Comparison of ENCODE assay signal across 9 mouse cellular contexts in genomic region chr15:43991229-43991628, GRCm38 (mm10).
DNase-seq lines count a peak whose midpoint lies in the region; ATAC-seq lines count a peak whose summit lies in the region.
"Had no signal": no experiment of that assay in that cellular context is flagged by ENCODE, and none has a peak within 500 bp of the region (broad histone marks: within the 10 kb centered on the region; RNA-seq: fewer than 3 reads in every experiment).

No protein-coding gene starts in this region.

- H3K27me3 ChIP-seq in kidney, embryonic 16.5 days (ENCODE audit: insufficient read depth, low read length) = no peaks in the 10 kb centered on the region
- H3K27me3 ChIP-seq: limb, embryonic 12.5 days had no signal

- no peak overlapping the region for H3K4me2 ChIP-seq in kidney, embryonic 16.5 days (replicated peaks; ENCODE audit: low read depth, low read length)
- H3K4me2 ChIP-seq: limb, embryonic 12.5 days had no signal

- DNase-seq in adrenal gland, postnatal 10 days = peak; percentile 16
- DNase-seq in adrenal gland, postnatal 36 days = no peak
- DNase-seq in kidney, postnatal 10 days = peak; percentile 29
- peak; percentile 46 for DNase-seq in R1 (ENCODE audit: low read depth, low spot score)
- peak; percentile 31 for DNase-seq in layer of hippocampus, adult 9-10 months (ENCODE audit: low spot score)
- DNase-seq in adrenal gland, adult 8-10 months = no peak
- no peak for DNase-seq in natural killer cell, adult 2 months (ENCODE audit: low spot score in 2 of 2)

- ATAC-seq in kidney, embryonic 16.5 days (ENCODE audit: low FRiP score, low TSS enrichment) = no peak

- H3K36me3 ChIP-seq in kidney, embryonic 16.5 days (ENCODE audit: insufficient read depth, low read length) = no peaks in the 10 kb centered on the region
- H3K36me3 ChIP-seq: limb, embryonic 12.5 days had no signal

- H3K4me3 ChIP-seq in kidney, embryonic 16.5 days (ENCODE audit: low read length) = no peak overlapping the region
- H3K4me3 ChIP-seq: limb, embryonic 12.5 days had no signal

- WGBS in kidney, embryonic 16.5 days = 34% methylated on average over 1 of the region's 1 CpGs

- no peak overlapping the region for H3K9ac ChIP-seq in kidney, embryonic 16.5 days (replicated peaks; ENCODE audit: low read length)
- H3K9ac ChIP-seq: limb, embryonic 12.5 days had no signal

- H3K9me3 ChIP-seq in kidney, embryonic 16.5 days (ENCODE audit: low read length) = no peaks in the 10 kb centered on the region
- H3K9me3 ChIP-seq: limb, embryonic 12.5 days had no signal

- H3K4me1 ChIP-seq in kidney, embryonic 16.5 days (ENCODE audit: insufficient read depth, low read length) = no peaks in the 10 kb centered on the region
- H3K4me1 ChIP-seq: limb, embryonic 12.5 days had no signal

- H3K27ac ChIP-seq in kidney, embryonic 16.5 days (ENCODE audit: low read length) = no peak overlapping the region
- H3K27ac ChIP-seq: limb, embryonic 12.5 days had no signal

Comparison
In these comparisons a context has a peak if more than half of its experiments do, and no peak if none do; other contexts are left out.
1. DNase-seq: peak in adrenal gland, postnatal 10 days (single experiment), kidney, postnatal 10 days (single experiment), R1 (single experiment) and layer of hippocampus, adult 9-10 months (single experiment); none in adrenal gland, postnatal 36 days (0 of 2), adrenal gland, adult 8-10 months (single experiment) and natural killer cell, adult 2 months (0 of 2).